Mouse (Mus musculus) olfactory bulb, adult 2 months (tissue): ENCODE data around the gene Naa10.

Experiments
- CTCF ChIP-seq: fragments of 200-500 bp; IDR thresholded peaks from 2 replicates; pipeline ENCODE4 v1.5.1; 2012; ENCODE audit warnings: low read depth, mild to moderate bottlenecking, low read length, moderate library complexity; ENCODE audit not compliant: insufficient read depth
- POLR2A ChIP-seq: fragments of 200-500 bp; IDR thresholded peaks from 2 replicates; pipeline ENCODE4 v1.6.1; 2012; ENCODE audit warnings: mild to moderate bottlenecking, low read depth, low read length, moderate library complexity; ENCODE audit not compliant: insufficient read depth

DNA sequence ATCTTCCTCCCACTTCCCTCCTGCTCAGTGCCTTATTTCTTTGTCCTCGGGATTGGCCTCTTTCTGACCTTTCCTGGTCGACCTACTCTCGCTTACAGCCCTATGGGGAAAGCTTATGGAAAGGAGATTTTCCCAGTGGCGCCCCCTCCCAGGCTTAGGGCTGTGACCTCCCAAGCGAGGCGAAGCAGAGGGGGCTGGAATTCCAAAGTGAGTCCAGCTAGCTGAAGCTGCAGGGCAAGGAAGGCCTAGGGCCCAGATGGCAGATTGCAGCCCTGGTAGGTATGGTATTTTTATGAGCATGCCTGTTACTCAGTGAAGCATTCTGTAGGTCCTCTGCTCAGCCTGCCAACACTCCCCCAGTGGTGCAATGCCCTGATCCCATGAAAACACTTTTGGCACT lies 40.3 kb downstream of the Naa10 start:
- no peak for TF ChIP-seq CTCF
- TF ChIP-seq POLR2A: no peak
